28 mouse cellular contexts compared by ENCODE assay signal in genomic region chr6:101092179-101092578, GRCm38 (mm10).
DNase-seq lines count a peak whose midpoint lies in the region; ATAC-seq and TF ChIP-seq lines count a peak whose summit lies in the region.
"Had no signal": no experiment of that assay in that cellular context is flagged by ENCODE, and none has a peak within 500 bp of the region (broad histone marks: within the 10 kb centered on the region; RNA-seq: fewer than 3 reads in every experiment).

No protein-coding gene starts in this region.

- H3K27me3 ChIP-seq in midbrain, embryonic 11.5 days (ENCODE audit: control insufficient read depth, insufficient read depth, low read length), result no peaks in the 10 kb centered on the region
- no peaks in the 10 kb centered on the region for H3K27me3 ChIP-seq in midbrain, postnatal 0 days (ENCODE audit: insufficient read depth, low read length)
- H3K27me3 ChIP-seq in intestine, embryonic 14.5 days (replicated peaks; ENCODE audit: control insufficient read depth, insufficient read depth, low read length), result peaks cover 7% of the 10 kb centered on the region; the same call in 1 of the 2 replicates
- no peaks in the 10 kb centered on the region for H3K27me3 ChIP-seq in midbrain, embryonic 14.5 days (ENCODE audit: control insufficient read depth, insufficient read depth, low read length)
- H3K27me3 ChIP-seq in neural tube, embryonic 15.5 days (replicated peaks), result 0 out of 2 replicates have a peak, but pooled peaks cover 2% of the 10 kb centered on the region
- H3K27me3 ChIP-seq: embryonic facial prominence, embryonic 15.5 days; forebrain, embryonic 12.5 days; hindbrain, embryonic 13.5 days; stomach, embryonic 15.5 days had no signal

- WGBS in midbrain, embryonic 11.5 days, result 50% methylated on average over 10 of the region's 10 CpGs
- WGBS in midbrain, postnatal 0 days, result 28% methylated on average over 10 of the region's 10 CpGs
- WGBS in intestine, embryonic 14.5 days, result 17% methylated on average over 10 of the region's 10 CpGs
- 33% methylated on average over 10 of the region's 10 CpGs for WGBS in midbrain, embryonic 14.5 days
- WGBS in neural tube, embryonic 15.5 days, result 16% methylated on average over 10 of the region's 10 CpGs

- no peak overlapping the region for H3K4me2 ChIP-seq in midbrain, embryonic 11.5 days
- no peak overlapping the region for H3K4me2 ChIP-seq in midbrain, postnatal 0 days (ENCODE audit: low read depth, low read length, poor library complexity, severe bottlenecking)
- no peak overlapping the region for H3K4me2 ChIP-seq in intestine, embryonic 14.5 days (ENCODE audit: low read length)
- no peak overlapping the region for H3K4me2 ChIP-seq in midbrain, embryonic 14.5 days (ENCODE audit: low read length)
- peak overlapping the region; percentile 22; the same call in 1 of the 2 replicates for H3K4me2 ChIP-seq in neural tube, embryonic 15.5 days
- H3K4me2 ChIP-seq: embryonic facial prominence, embryonic 15.5 days; forebrain, embryonic 12.5 days; hindbrain, embryonic 13.5 days; stomach, embryonic 15.5 days had no signal

- no peaks in the 10 kb centered on the region for H3K4me1 ChIP-seq in midbrain, embryonic 11.5 days (ENCODE audit: control insufficient read depth, insufficient read depth, low read length)
- H3K4me1 ChIP-seq in midbrain, postnatal 0 days (ENCODE audit: insufficient read depth, low read length), result no peaks in the 10 kb centered on the region
- no peaks in the 10 kb centered on the region for H3K4me1 ChIP-seq in intestine, embryonic 14.5 days (replicated peaks; ENCODE audit: control insufficient read depth, insufficient read depth, low read length)
- no peaks in the 10 kb centered on the region for H3K4me1 ChIP-seq in midbrain, embryonic 14.5 days (ENCODE audit: control insufficient read depth, insufficient read depth, low read length)
- H3K4me1 ChIP-seq in neural tube, embryonic 15.5 days, result peaks cover 4% of the 10 kb centered on the region
- H3K4me1 ChIP-seq: embryonic facial prominence, embryonic 10.5 days; embryonic facial prominence, embryonic 15.5 days; forebrain, embryonic 12.5 days; heart, embryonic 10.5 days; hindbrain, embryonic 13.5 days; stomach, embryonic 15.5 days had no signal

- no peak overlapping the region for H3K4me3 ChIP-seq in midbrain, embryonic 11.5 days (ENCODE audit: low read depth, low read length)
- no peak overlapping the region for H3K4me3 ChIP-seq in midbrain, postnatal 0 days (ENCODE audit: low read depth, low read length)
- H3K4me3 ChIP-seq in intestine, embryonic 14.5 days (ENCODE audit: low read depth, low read length), result no peak overlapping the region
- H3K4me3 ChIP-seq in midbrain, embryonic 14.5 days (replicated peaks; ENCODE audit: low read depth, low read length), result no peak overlapping the region
- no peak overlapping the region for H3K4me3 ChIP-seq in neural tube, embryonic 15.5 days (replicated peaks)
- H3K4me3 ChIP-seq: embryonic facial prominence, embryonic 10.5 days; embryonic facial prominence, embryonic 15.5 days; forebrain, embryonic 12.5 days; heart, embryonic 10.5 days; hindbrain, embryonic 13.5 days; stomach, embryonic 15.5 days had no signal

- H3K36me3 ChIP-seq in midbrain, embryonic 11.5 days (ENCODE audit: control insufficient read depth, insufficient read depth, low read length), result no peaks in the 10 kb centered on the region
- H3K36me3 ChIP-seq in midbrain, postnatal 0 days (ENCODE audit: insufficient read depth, low read length), result no peaks in the 10 kb centered on the region
- no peaks in the 10 kb centered on the region for H3K36me3 ChIP-seq in intestine, embryonic 14.5 days (ENCODE audit: control insufficient read depth, insufficient read depth, low read length)
- no peaks in the 10 kb centered on the region for H3K36me3 ChIP-seq in midbrain, embryonic 14.5 days (ENCODE audit: control insufficient read depth, insufficient read depth, low read length)
- no peaks in the 10 kb centered on the region for H3K36me3 ChIP-seq in neural tube, embryonic 15.5 days
- H3K36me3 ChIP-seq: embryonic facial prominence, embryonic 10.5 days; embryonic facial prominence, embryonic 15.5 days; forebrain, embryonic 12.5 days; heart, embryonic 10.5 days; hindbrain, embryonic 13.5 days; stomach, embryonic 15.5 days had no signal

- ATAC-seq in midbrain, embryonic 11.5 days (ENCODE audit: low FRiP score), result no peak
- ATAC-seq in midbrain, postnatal 0 days (ENCODE audit: low FRiP score), result no peak
- ATAC-seq in intestine, embryonic 14.5 days (replicated peaks; ENCODE audit: low FRiP score, low TSS enrichment, low read depth), result 0 out of 2 replicates have a peak, but pooled peaks have one; percentile 72
- no peak; the same call in 1 of the 2 replicates for ATAC-seq in midbrain, embryonic 14.5 days (ENCODE audit: low FRiP score, low TSS enrichment)
- no peak for ATAC-seq in neural tube, embryonic 15.5 days (ENCODE audit: low FRiP score)
- ATAC-seq: CD4-positive, CD25-positive, alpha-beta regulatory T cell, adult 4 months had no signal

- TF ChIP-seq CTCF in midbrain, postnatal 0 days (IDR thresholded peaks at IDR 0.05), result no peak

- no peaks in the 10 kb centered on the region for H3K9me3 ChIP-seq in midbrain, embryonic 11.5 days (ENCODE audit: control insufficient read depth, low read length)
- H3K9me3 ChIP-seq in midbrain, postnatal 0 days (ENCODE audit: low read length), result no peaks in the 10 kb centered on the region
- H3K9me3 ChIP-seq in intestine, embryonic 14.5 days (ENCODE audit: control insufficient read depth, low read length), result no peaks in the 10 kb centered on the region
- no peaks in the 10 kb centered on the region for H3K9me3 ChIP-seq in midbrain, embryonic 14.5 days (ENCODE audit: control insufficient read depth, low read length)
- no peaks in the 10 kb centered on the region for H3K9me3 ChIP-seq in neural tube, embryonic 15.5 days (replicated peaks)
- H3K9me3 ChIP-seq: embryonic facial prominence, embryonic 10.5 days; embryonic facial prominence, embryonic 15.5 days; forebrain, embryonic 12.5 days; heart, embryonic 10.5 days; hindbrain, embryonic 13.5 days; stomach, embryonic 15.5 days had no signal

- no peak overlapping the region for H3K27ac ChIP-seq in midbrain, embryonic 11.5 days (ENCODE audit: low read depth, low read length)
- no peak overlapping the region for H3K27ac ChIP-seq in midbrain, postnatal 0 days (ENCODE audit: low read depth, low read length)
- no peak overlapping the region for H3K27ac ChIP-seq in intestine, embryonic 14.5 days (ENCODE audit: low read depth)
- H3K27ac ChIP-seq in midbrain, embryonic 14.5 days (replicated peaks; ENCODE audit: low read depth, low read length), result no peak overlapping the region
- H3K27ac ChIP-seq in neural tube, embryonic 15.5 days (replicated peaks), result no peak overlapping the region
- H3K27ac ChIP-seq: embryonic facial prominence, embryonic 10.5 days; embryonic facial prominence, embryonic 15.5 days; forebrain, embryonic 12.5 days; heart, embryonic 10.5 days; hindbrain, embryonic 13.5 days; liver, embryonic 14.5 days; macrophage; stomach, embryonic 15.5 days had no signal

- DNase-seq in midbrain, embryonic 11.5 days (ENCODE audit: low spot score, missing footprints), result peak; percentile 1
- DNase-seq in midbrain, postnatal 0 days (ENCODE audit: low spot score), result no peak
- no peak for DNase-seq in intestine, embryonic 14.5 days (ENCODE audit: low spot score)
- DNase-seq in midbrain, embryonic 14.5 days, result peak; percentile 58
- no peak for DNase-seq in right cerebral cortex, postnatal 4 days
- DNase-seq in left cerebral cortex, adult 11 months (ENCODE audit: low spot score), result no peak
- DNase-seq: adrenal gland, postnatal 25 days; cerebellum, adult 2 months; cerebellum, postnatal 25 days; gastrocnemius, postnatal 14 days; heart, postnatal 36 days; kidney, postnatal 4 days; layer of hippocampus, postnatal 36 days; liver; lung, adult 2 months; lung, postnatal 10 days; retina, postnatal 1 day; right cerebral cortex, postnatal 14 days had no signal

- no peak overlapping the region for H3K9ac ChIP-seq in midbrain, embryonic 11.5 days (ENCODE audit: low read length)
- no peak overlapping the region for H3K9ac ChIP-seq in midbrain, postnatal 0 days (replicated peaks; ENCODE audit: low read length, poor library complexity, severe bottlenecking)
- H3K9ac ChIP-seq in intestine, embryonic 14.5 days (ENCODE audit: low read length), result no peak overlapping the region
- no peak overlapping the region for H3K9ac ChIP-seq in midbrain, embryonic 14.5 days (replicated peaks; ENCODE audit: low read length)
- no peak overlapping the region for H3K9ac ChIP-seq in neural tube, embryonic 15.5 days (replicated peaks)
- H3K9ac ChIP-seq: embryonic facial prominence, embryonic 15.5 days; forebrain, embryonic 12.5 days; hindbrain, embryonic 13.5 days; liver, embryonic 14.5 days; stomach, embryonic 15.5 days had no signal

Comparison
In these comparisons a context has a peak if more than half of its experiments do, and no peak if none do; other contexts are left out.
1. DNase-seq: peak in midbrain, embryonic 11.5 days (single experiment) and midbrain, embryonic 14.5 days (single experiment); none in midbrain, postnatal 0 days (single experiment), intestine, embryonic 14.5 days (single experiment), right cerebral cortex, postnatal 4 days (single experiment) and left cerebral cortex, adult 11 months (single experiment).